Comparison of ENCODE assay signal across 12 mouse cellular contexts in the genomic region with DNA sequence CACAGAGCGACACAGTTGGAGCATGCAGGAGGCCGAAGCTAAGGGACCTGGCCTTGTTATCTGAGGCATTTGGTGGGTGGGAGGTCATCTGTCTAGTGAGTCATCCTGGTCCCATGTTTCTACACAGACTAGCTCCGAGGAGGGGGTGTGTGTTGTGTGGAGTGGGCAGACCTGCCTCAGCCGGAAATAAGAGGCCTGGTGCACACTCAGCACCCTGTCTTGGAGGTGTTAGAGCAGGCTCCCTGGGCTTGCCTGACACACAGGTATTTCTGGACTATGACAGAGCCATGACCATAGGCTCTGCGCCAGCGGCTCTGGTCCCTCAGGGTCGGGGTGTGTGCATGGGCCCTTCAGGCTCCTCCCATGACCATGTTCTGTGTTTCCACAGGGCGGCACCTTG. TPM values are rescaled to one million over a fixed set of nuclear protein-coding genes. Genes with fewer than 3 reads are reported as not detected.
DNase-seq lines count a peak whose midpoint lies in the region; ATAC-seq and TF ChIP-seq lines count a peak whose summit lies in the region.
"Had no signal": no experiment of that assay in that cellular context is flagged by ENCODE, and none has a peak within 500 bp of the region (broad histone marks: within the 10 kb centered on the region; RNA-seq: fewer than 3 reads in every experiment).

No protein-coding gene starts in this region.

- 73% methylated on average over 8 of the region's 8 CpGs for WGBS in kidney, embryonic 16.5 days
- WGBS in intestine, embryonic 16.5 days, result 53% methylated on average over 8 of the region's 8 CpGs
- WGBS in cerebellum, adult 2 months, result 82% methylated on average over 8 of the region's 8 CpGs

- no peaks in the 10 kb centered on the region for H3K9me3 ChIP-seq in kidney, embryonic 16.5 days (ENCODE audit: low read length)
- H3K9me3 ChIP-seq in intestine, embryonic 16.5 days (ENCODE audit: control insufficient read depth, low read length), result no peaks in the 10 kb centered on the region
- H3K9me3 ChIP-seq: liver, embryonic 13.5 days had no signal

- no peak overlapping the region for H3K9ac ChIP-seq in kidney, embryonic 16.5 days (replicated peaks; ENCODE audit: low read length)
- no peak overlapping the region for H3K9ac ChIP-seq in intestine, embryonic 16.5 days (ENCODE audit: low read depth, low read length)
- H3K9ac ChIP-seq: liver, embryonic 13.5 days had no signal

- H3K4me1 ChIP-seq in kidney, embryonic 16.5 days (ENCODE audit: insufficient read depth, low read length), result no peaks in the 10 kb centered on the region
- 0 out of 2 replicates have a peak, but pooled peaks cover 4% of the 10 kb centered on the region for H3K4me1 ChIP-seq in intestine, embryonic 16.5 days (ENCODE audit: control insufficient read depth, insufficient read depth, low read length)
- no peaks in the 10 kb centered on the region; the same call in 1 of the 2 replicates for H3K4me1 ChIP-seq in cerebellum, adult 2 months (ENCODE audit: control insufficient read depth, insufficient read depth, low read length)

- TF ChIP-seq CTCF in cerebellum, adult 2 months (IDR thresholded peaks at IDR 0.05; ENCODE audit: borderline replicate concordance, insufficient read depth, low read depth, low read length), result no peak

- TF ChIP-seq POLR2A in cerebellum, adult 2 months (IDR thresholded peaks at IDR 0.05; ENCODE audit: borderline replicate concordance, insufficient read depth, low read length), result no peak

- no peak overlapping the region for H3K4me2 ChIP-seq in kidney, embryonic 16.5 days (replicated peaks; ENCODE audit: low read depth, low read length)
- H3K4me2 ChIP-seq in intestine, embryonic 16.5 days (ENCODE audit: low read depth, low read length), result no peak overlapping the region
- H3K4me2 ChIP-seq: liver, embryonic 13.5 days had no signal

- peak; percentile 37; the same call in 1 of the 2 replicates for ATAC-seq in kidney, embryonic 16.5 days (ENCODE audit: low FRiP score, low TSS enrichment)
- ATAC-seq in intestine, embryonic 16.5 days, result peak; percentile 36

- no peak overlapping the region for H3K4me3 ChIP-seq in kidney, embryonic 16.5 days (ENCODE audit: low read length)
- H3K4me3 ChIP-seq in intestine, embryonic 16.5 days (ENCODE audit: low read length), result no peak overlapping the region
- no peak overlapping the region for H3K4me3 ChIP-seq in cerebellum, adult 2 months (replicated peaks; ENCODE audit: insufficient read depth, low read depth, low read length)
- H3K4me3 ChIP-seq: liver, embryonic 13.5 days had no signal

- no peak overlapping the region for H3K27ac ChIP-seq in kidney, embryonic 16.5 days (ENCODE audit: low read length)
- no peak overlapping the region for H3K27ac ChIP-seq in intestine, embryonic 16.5 days (ENCODE audit: low read length)
- H3K27ac ChIP-seq in cerebellum, adult 2 months (ENCODE audit: insufficient read depth, low read length), result no peak overlapping the region
- H3K27ac ChIP-seq: liver, embryonic 13.5 days had no signal

- H3K27me3 ChIP-seq in kidney, embryonic 16.5 days (ENCODE audit: insufficient read depth, low read length), result no peaks in the 10 kb centered on the region
- no peaks in the 10 kb centered on the region for H3K27me3 ChIP-seq in intestine, embryonic 16.5 days (replicated peaks; ENCODE audit: control insufficient read depth, insufficient read depth, low read length)
- H3K27me3 ChIP-seq in cerebellum, adult 2 months (ENCODE audit: control insufficient read depth, insufficient read depth, low read length), result no peaks in the 10 kb centered on the region
- H3K27me3 ChIP-seq: CH12.LX; liver, embryonic 13.5 days had no signal

- H3K36me3 ChIP-seq in kidney, embryonic 16.5 days (ENCODE audit: insufficient read depth, low read length), result no peaks in the 10 kb centered on the region; the same call in 1 of the 2 replicates
- H3K36me3 ChIP-seq in intestine, embryonic 16.5 days (ENCODE audit: control insufficient read depth, insufficient read depth, low read length), result no peaks in the 10 kb centered on the region
- H3K36me3 ChIP-seq: liver, embryonic 13.5 days had no signal

- no peak for DNase-seq in kidney, postnatal 25 days
- DNase-seq in adrenal gland, adult 2 months, result peak; percentile 75
- DNase-seq in heart, adult 9 months (ENCODE audit: low spot score in 2 of 2), result peak; percentile 57 to 68
- DNase-seq in spleen, postnatal 36 days (ENCODE audit: low spot score in 2 of 2), result no peak
- no peak for DNase-seq in cerebellum, adult 2 months
- DNase-seq: cerebellum, adult 18-20 months; kidney, adult 2 months; liver, embryonic 13.5 days; midbrain, embryonic 14.5 days had no signal

RNA-seq across cellular contexts. Expression of a gene that starts 21.4 kb away (rescaled TPM):
- 54.1 and 57.4 TPM in 2 replicates for polyA plus RNA-seq in kidney, embryonic 16.5 days (2015; fragmentation: Nextera tagmentation; extraction: Ambion mirVana)
- 10 to 100 TPM; 19.4 to 25.3 TPM for total RNA-seq in adrenal gland, adult 2 months (2021)
- polyA plus RNA-seq in adrenal gland, adult 2 months (2012; rRNA removed), result 26.2 and 26.4 TPM in 2 replicates
- polyA plus RNA-seq in intestine, embryonic 16.5 days (2015; fragmentation: Nextera tagmentation; extraction: Ambion mirVana), result 41.2 and 46.5 TPM in 2 replicates
- 33.3 and 34.6 TPM in 2 replicates for polyA plus RNA-seq in cerebellum, adult 2 months (2012; rRNA removed)

RNA-seq across cellular contexts. Expression of a gene that starts 46.8 kb away (rescaled TPM):
- polyA plus RNA-seq in kidney, embryonic 16.5 days (2015; fragmentation: Nextera tagmentation; extraction: Ambion mirVana), result 13.3 and 14.1 TPM in 2 replicates
- total RNA-seq in adrenal gland, adult 2 months (2021), result 100 to 1,000 TPM in 1 of 2 experiments, 10 to 100 TPM in 1; 98.4 to 110 TPM
- 44.5 and 48.8 TPM in 2 replicates for polyA plus RNA-seq in adrenal gland, adult 2 months (2012; rRNA removed)
- polyA plus RNA-seq in intestine, embryonic 16.5 days (2015; fragmentation: Nextera tagmentation; extraction: Ambion mirVana), result 10.8 and 12.5 TPM in 2 replicates
- polyA plus RNA-seq in cerebellum, adult 2 months (2012; rRNA removed), result 301 and 324 TPM in 2 replicates

RNA-seq across cellular contexts. Expression of a gene that starts 54.4 kb away (rescaled TPM):
- 45.9 and 47.6 TPM in 2 replicates for polyA plus RNA-seq in kidney, embryonic 16.5 days (2015; fragmentation: Nextera tagmentation; extraction: Ambion mirVana)
- total RNA-seq in adrenal gland, adult 2 months (2021), result 10 to 100 TPM; 22.3 to 27.7 TPM
- 22.6 and 22.9 TPM in 2 replicates for polyA plus RNA-seq in adrenal gland, adult 2 months (2012; rRNA removed)
- 38.2 and 41.4 TPM in 2 replicates for polyA plus RNA-seq in intestine, embryonic 16.5 days (2015; fragmentation: Nextera tagmentation; extraction: Ambion mirVana)
- 14.2 and 15.3 TPM in 2 replicates for polyA plus RNA-seq in cerebellum, adult 2 months (2012; rRNA removed)

RNA-seq across cellular contexts. Expression of a gene that starts 54.4 kb away (rescaled TPM):
- polyA plus RNA-seq in kidney, embryonic 16.5 days (2015; fragmentation: Nextera tagmentation; extraction: Ambion mirVana), result 13.9 and 14.2 TPM in 2 replicates
- total RNA-seq in adrenal gland, adult 2 months (2021), result 10 to 100 TPM; 14.2 to 15.2 TPM
- 9.1 and 10.4 TPM in 2 replicates for polyA plus RNA-seq in adrenal gland, adult 2 months (2012; rRNA removed)
- 14.7 and 15.2 TPM in 2 replicates for polyA plus RNA-seq in intestine, embryonic 16.5 days (2015; fragmentation: Nextera tagmentation; extraction: Ambion mirVana)
- 11.2 and 11.6 TPM in 2 replicates for polyA plus RNA-seq in cerebellum, adult 2 months (2012; rRNA removed)

Comparison
In these comparisons a context has a peak if more than half of its experiments do, and no peak if none do; other contexts are left out.
1. DNase-seq: peak in adrenal gland, adult 2 months (single experiment) and heart, adult 9 months (2 of 2); none in kidney, postnatal 25 days (0 of 2), spleen, postnatal 36 days (0 of 2) and cerebellum, adult 2 months (0 of 2).